Mouse (Mus musculus): ENCODE data around the gene Fam181b. TPM values are rescaled to one million over a fixed set of nuclear protein-coding genes. Genes with fewer than 3 reads are reported as not detected.

Fam181b gene
- polyA plus RNA-seq (2014; fragmentation: Illumina TruSeq; extraction: RNeasy Lipid Tissue Mini Kit (QIAGEN cat#74804); ENCODE audit: low read depth, low replicate concordance), result 0.93 TPM

GRCm38 (mm10) chr7:93079785-93080730, at the start of gene Fam181b:
Fam181b (plus strand) TSS chr7:93079865.

Other genes starting within 250 kb of the Fam181b start
- 2.2 TPM for gene Ddias, start 205.6 kb upstream of the Fam181b start, polyA plus RNA-seq (2014; fragmentation: Illumina TruSeq; extraction: RNeasy Lipid Tissue Mini Kit (QIAGEN cat#74804); ENCODE audit: low read depth, low replicate concordance)
- gene Prcp, start 205.4 kb upstream of the Fam181b start, polyA plus RNA-seq (2014; fragmentation: Illumina TruSeq; extraction: RNeasy Lipid Tissue Mini Kit (QIAGEN cat#74804); ENCODE audit: low read depth, low replicate concordance), result 31.4 TPM